Mouse (Mus musculus): ENCODE measurements around the gene 2010111I01Rik.
"Not testable (repeated sequence)": the region's sequence is repeated elsewhere in the genome, so short reads cannot be mapped to it uniquely, and the experiment has no call there.

Gene 2010111I01Rik

GRCm38 (mm10) chr13:63082555-63083136 is 118.0 kb downstream of the 2010111I01Rik start:
- no peak for DNase-seq (ENCODE audit: low spot score)

- not testable (repeated sequence) for DNase-seq (ENCODE audit: low spot score)
These were observed 118.4 kb downstream of the 2010111I01Rik start for GRCm38 (mm10) chr13:63083139-63083538.

- no peak for DNase-seq (ENCODE audit: low spot score)
These were observed 119.0 kb downstream of the 2010111I01Rik start for GRCm38 (mm10) chr13:63083663-63084062.

- no peak for DNase-seq (ENCODE audit: low spot score)
These were observed 123.4 kb downstream of the 2010111I01Rik start for GRCm38 (mm10) chr13:63087865-63088683.

- no peak for DNase-seq (ENCODE audit: low spot score)
These were observed 124.8 kb downstream of the 2010111I01Rik start for GRCm38 (mm10) chr13:63089513-63089912.

- DNase-seq (ENCODE audit: low spot score): no peak
These were observed 126.6 kb downstream of the 2010111I01Rik start for GRCm38 (mm10) chr13:63091246-63091645.

- DNase-seq (ENCODE audit: low spot score): no peak
These were observed 127.6 kb downstream of the 2010111I01Rik start for GRCm38 (mm10) chr13:63092299-63092698.

- DNase-seq (ENCODE audit: low spot score): no peak
These were observed 128.2 kb downstream of the 2010111I01Rik start for GRCm38 (mm10) chr13:63092874-63093273.

- no peak for DNase-seq (ENCODE audit: low spot score)
These were observed 128.9 kb downstream of the 2010111I01Rik start for GRCm38 (mm10) chr13:63093636-63094035.

- DNase-seq (ENCODE audit: low spot score): no peak
These were observed 129.8 kb downstream of the 2010111I01Rik start for GRCm38 (mm10) chr13:63094317-63095131.

- DNase-seq (ENCODE audit: low spot score): no peak
These were observed 132.1 kb downstream of the 2010111I01Rik start for GRCm38 (mm10) chr13:63096764-63097163.

- DNase-seq (ENCODE audit: low spot score): no peak
These were observed 132.8 kb downstream of the 2010111I01Rik start for GRCm38 (mm10) chr13:63097440-63097930.

GRCm38 (mm10) chr13:63101761-63102160 is 137.1 kb downstream of the 2010111I01Rik start:
- DNase-seq (ENCODE audit: low spot score): no peak

GRCm38 (mm10) chr13:63102848-63103585 is 138.3 kb downstream of the 2010111I01Rik start:
- no peak for DNase-seq (ENCODE audit: low spot score)

GRCm38 (mm10) chr13:63106574-63106973 is 141.9 kb downstream of the 2010111I01Rik start:
- DNase-seq (ENCODE audit: low spot score): no peak

GRCm38 (mm10) chr13:63108601-63109000 is 143.9 kb downstream of the 2010111I01Rik start:
- DNase-seq (ENCODE audit: low spot score): no peak

GRCm38 (mm10) chr13:63111297-63112042 is 146.8 kb downstream of the 2010111I01Rik start:
- no peak for DNase-seq (ENCODE audit: low spot score)

- no peak for DNase-seq (ENCODE audit: low spot score)
These were observed 147.4 kb downstream of the 2010111I01Rik start for GRCm38 (mm10) chr13:63112043-63112597.

- no peak for DNase-seq (ENCODE audit: low spot score)
These were observed 148.1 kb downstream of the 2010111I01Rik start for GRCm38 (mm10) chr13:63112598-63113372.

- DNase-seq (ENCODE audit: low spot score): no peak
These were observed 149.2 kb downstream of the 2010111I01Rik start for GRCm38 (mm10) chr13:63113881-63114301.

Data from urinary bladder, postnatal 10 days (tissue).